Mouse (Mus musculus): ENCODE data around the gene Map10.

Map10 gene

DNA sequence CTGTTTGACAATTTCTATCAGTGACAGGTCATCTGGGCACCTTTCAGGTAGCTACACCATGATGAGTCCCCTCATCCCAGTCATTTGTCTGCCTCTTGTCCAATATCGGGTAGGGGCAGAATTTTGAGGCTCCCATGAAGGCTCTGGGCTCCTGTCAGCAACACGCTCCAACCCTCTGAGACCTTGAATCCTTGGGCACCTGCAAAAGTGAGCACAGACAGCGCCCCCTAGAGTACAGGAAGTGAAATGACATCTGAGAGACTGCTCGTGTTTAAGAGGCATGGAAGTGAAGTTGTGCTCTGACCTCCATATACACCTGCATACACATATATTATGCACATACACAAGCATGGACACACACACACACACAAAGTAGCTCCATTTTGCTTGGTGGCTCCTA is 49.3 kb downstream of the Map10 start:
- no peak for DNase-seq

DNA sequence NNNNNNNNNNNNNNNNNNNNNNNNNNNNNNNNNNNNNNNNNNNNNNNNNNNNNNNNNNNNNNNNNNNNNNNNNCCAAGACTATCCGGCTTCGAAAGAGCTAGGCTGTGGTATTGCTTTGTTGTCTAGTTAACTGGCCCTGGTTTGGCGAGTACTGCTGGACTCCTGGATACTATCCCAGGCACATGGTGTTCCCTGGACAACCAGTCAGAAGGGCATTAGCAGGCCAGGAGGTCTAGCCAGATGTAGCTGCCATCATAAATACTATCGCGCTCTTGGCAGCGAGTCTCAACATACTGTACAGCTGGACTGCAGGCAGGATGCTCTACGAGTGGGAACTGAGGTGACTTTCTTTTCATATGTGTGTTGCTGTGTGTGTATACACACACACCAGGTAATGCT is 53.1 kb downstream of the Map10 start:
- no peak for DNase-seq

Data from embryo, embryonic 11 days (tissue).